Comparison of ENCODE assay signal across 22 mouse cellular contexts in the genomic region with DNA sequence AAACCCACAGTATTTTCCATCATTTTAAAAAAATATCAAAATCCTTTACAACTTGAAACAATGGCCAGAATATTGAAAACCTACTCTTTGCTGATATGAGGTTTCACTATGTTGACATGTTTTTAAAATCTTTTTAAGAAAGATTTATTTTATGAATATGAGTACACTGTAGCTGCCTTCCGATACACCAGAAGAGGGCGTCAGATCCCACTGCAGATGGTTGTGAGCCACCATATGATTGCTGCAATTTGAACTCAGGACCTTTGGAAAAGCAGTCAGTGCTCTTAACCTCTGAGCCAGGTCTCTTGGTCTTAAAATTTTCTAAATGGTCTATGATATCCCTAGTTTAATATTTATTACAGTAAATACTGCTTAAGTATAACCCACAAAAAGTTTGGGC. TPM values are rescaled to one million over a fixed set of nuclear protein-coding genes. Genes with fewer than 3 reads are reported as not detected.
DNase-seq lines count a peak whose midpoint lies in the region; ATAC-seq and TF ChIP-seq lines count a peak whose summit lies in the region.
"Had no signal": no experiment of that assay in that cellular context is flagged by ENCODE, and none has a peak within 500 bp of the region (broad histone marks: within the 10 kb centered on the region; RNA-seq: fewer than 3 reads in every experiment).

No protein-coding gene starts in this region.

- no peak overlapping the region for H3K4me2 ChIP-seq in liver, postnatal 0 days (ENCODE audit: low read depth, low read length)
- H3K4me2 ChIP-seq in stomach, postnatal 0 days (replicated peaks; ENCODE audit: low read depth): no peak overlapping the region
- H3K4me2 ChIP-seq: embryonic facial prominence, embryonic 15.5 days; heart, embryonic 11.5 days; lung, embryonic 14.5 days; midbrain, embryonic 15.5 days; neural tube, embryonic 15.5 days had no signal

- peaks cover 21% of the 10 kb centered on the region for H3K36me3 ChIP-seq in kidney, adult 2 months (ENCODE audit: control insufficient read depth, insufficient read depth, low read length)
- H3K36me3 ChIP-seq in liver, postnatal 0 days (replicated peaks; ENCODE audit: insufficient read depth, low read length): peaks cover 83% of the 10 kb centered on the region
- H3K36me3 ChIP-seq in stomach, postnatal 0 days (ENCODE audit: control insufficient read depth, insufficient read depth, low read length): peaks cover 12% of the 10 kb centered on the region

- TF ChIP-seq CTCF in kidney, adult 2 months (conservative IDR thresholded peaks at IDR 0.05; ENCODE audit: insufficient read depth, insufficient read length, low read depth, low read length): 0 out of 2 replicates have a peak, but pooled peaks have one; percentile 18
- TF ChIP-seq CTCF in liver, postnatal 0 days (IDR thresholded peaks at IDR 0.05; ENCODE audit: low read depth): peak; percentile 52
- TF ChIP-seq CTCF in bone marrow, adult 2 months (IDR thresholded peaks at IDR 0.05; ENCODE audit: control insufficient read depth, insufficient read depth, low read length): 0 out of 2 replicates have a peak, but pooled peaks have one; percentile 17
- TF ChIP-seq CTCF in stomach, postnatal 0 days (IDR thresholded peaks at IDR 0.05; ENCODE audit: low read depth): peak; percentile 40; the same call in 1 of the 2 replicates

- H3K4me1 ChIP-seq in kidney, adult 2 months (ENCODE audit: control insufficient read depth, insufficient read depth, low read length): no peaks in the 10 kb centered on the region
- no peaks in the 10 kb centered on the region for H3K4me1 ChIP-seq in liver, postnatal 0 days (ENCODE audit: insufficient read depth)
- H3K4me1 ChIP-seq in bone marrow, adult 2 months (ENCODE audit: control insufficient read depth, insufficient read depth, low read length): no peaks in the 10 kb centered on the region
- H3K4me1 ChIP-seq in stomach, postnatal 0 days (replicated peaks; ENCODE audit: control insufficient read depth, insufficient read depth): no peaks in the 10 kb centered on the region
- H3K4me1 ChIP-seq: embryonic facial prominence, embryonic 15.5 days; hindbrain, embryonic 10.5 days; midbrain, embryonic 15.5 days; neural tube, embryonic 15.5 days had no signal

- no peak for DNase-seq in kidney, adult 2 months
- DNase-seq in kidney, postnatal 14 days: no peak
- DNase-seq in liver, postnatal 0 days: no peak
- no peak for DNase-seq in liver
- DNase-seq in stomach, postnatal 0 days (ENCODE audit: low spot score): no peak
- no peak for DNase-seq in cerebellum, adult 11 months
- DNase-seq: adrenal gland, postnatal 14 days; cerebellum, adult 9-10 months; kidney, adult 11 months; layer of hippocampus, postnatal 36 days; lung, embryonic 14.5 days; right cerebral cortex, adult 18-20 months; right cerebral cortex, postnatal 4 days had no signal

- H3K27me3 ChIP-seq in kidney, adult 2 months (replicated peaks; ENCODE audit: control insufficient read depth, insufficient read depth, low read length): no peaks in the 10 kb centered on the region
- no peaks in the 10 kb centered on the region for H3K27me3 ChIP-seq in liver, postnatal 0 days (ENCODE audit: insufficient read depth, low read length)
- no peaks in the 10 kb centered on the region for H3K27me3 ChIP-seq in stomach, postnatal 0 days (ENCODE audit: control insufficient read depth, insufficient read depth, low read length)
- H3K27me3 ChIP-seq: embryonic facial prominence, embryonic 15.5 days; midbrain, embryonic 15.5 days; neural tube, embryonic 15.5 days had no signal

- WGBS in kidney, adult 2 months: 93% methylated on average over 2 of the region's 2 CpGs
- 88% methylated on average over 2 of the region's 2 CpGs for WGBS in liver, postnatal 0 days (ENCODE audit: insufficient replicate concordance)
- WGBS in bone marrow, adult 2 months: 85% methylated on average over 2 of the region's 2 CpGs
- WGBS in stomach, postnatal 0 days: 90% methylated on average over 2 of the region's 2 CpGs

- H3K4me3 ChIP-seq in kidney, adult 2 months (ENCODE audit: insufficient read depth, low read depth, low read length): no peak overlapping the region
- H3K4me3 ChIP-seq in liver, postnatal 0 days (ENCODE audit: low read depth, low read length): no peak overlapping the region
- H3K4me3 ChIP-seq in bone marrow, adult 2 months (replicated peaks; ENCODE audit: control insufficient read depth, low read depth, low read length): no peak overlapping the region
- no peak overlapping the region for H3K4me3 ChIP-seq in stomach, postnatal 0 days (ENCODE audit: low read depth, low read length)
- H3K4me3 ChIP-seq: embryonic facial prominence, embryonic 15.5 days; hindbrain, embryonic 10.5 days; midbrain, embryonic 15.5 days; neural tube, embryonic 15.5 days had no signal

- no peaks in the 10 kb centered on the region for H3K9me3 ChIP-seq in liver, postnatal 0 days (ENCODE audit: low read length)
- no peaks in the 10 kb centered on the region for H3K9me3 ChIP-seq in stomach, postnatal 0 days (ENCODE audit: control insufficient read depth, low read length)
- H3K9me3 ChIP-seq: embryonic facial prominence, embryonic 15.5 days; hindbrain, embryonic 10.5 days; midbrain, embryonic 15.5 days; neural tube, embryonic 15.5 days had no signal

- no peak overlapping the region for H3K27ac ChIP-seq in kidney, adult 2 months (ENCODE audit: insufficient read depth, low read depth, low read length)
- no peak overlapping the region for H3K27ac ChIP-seq in liver, postnatal 0 days (ENCODE audit: low read depth)
- no peak overlapping the region for H3K27ac ChIP-seq in bone marrow, adult 2 months (ENCODE audit: control insufficient read depth, insufficient read depth, low read depth, low read length, poor library complexity)
- H3K27ac ChIP-seq in stomach, postnatal 0 days (replicated peaks): no peak overlapping the region
- H3K27ac ChIP-seq: embryonic facial prominence, embryonic 15.5 days; hindbrain, embryonic 10.5 days; macrophage; midbrain, embryonic 15.5 days; neural tube, embryonic 15.5 days had no signal

- no peak for TF ChIP-seq EP300 in liver, postnatal 0 days (IDR thresholded peaks at IDR 0.05; ENCODE audit: low read depth)
- no peak for TF ChIP-seq EP300 in stomach, postnatal 0 days (optimal IDR thresholded peaks at IDR 0.05)

- no peak for TF ChIP-seq POLR2A in kidney, adult 2 months (IDR thresholded peaks at IDR 0.05; ENCODE audit: low read depth, low read length)
- TF ChIP-seq POLR2A in bone marrow, adult 2 months (IDR thresholded peaks at IDR 0.05; ENCODE audit: borderline replicate concordance, control insufficient read depth, low read depth, low read length): no peak

- no peak for ATAC-seq in liver, postnatal 0 days
- ATAC-seq in stomach, postnatal 0 days (ENCODE audit: low FRiP score, low TSS enrichment): no peak
- ATAC-seq: forebrain, embryonic 14.5 days; hindbrain, embryonic 16.5 days; midbrain, embryonic 15.5 days had no signal

- no peak overlapping the region for H3K9ac ChIP-seq in liver, postnatal 0 days (replicated peaks)
- H3K9ac ChIP-seq in stomach, postnatal 0 days (ENCODE audit: low read length): no peak overlapping the region
- H3K9ac ChIP-seq: embryonic facial prominence, embryonic 15.5 days; lung, embryonic 14.5 days; midbrain, embryonic 15.5 days; neural tube, embryonic 15.5 days had no signal

RNA-seq across cellular contexts. Expression of a gene that starts 10.5 kb away (rescaled TPM):
- polyA plus RNA-seq in kidney, adult 2 months (2012; rRNA removed): 60.4 and 63.4 TPM in 2 replicates
- 86.1 and 91.1 TPM in 2 replicates for polyA plus RNA-seq in liver, postnatal 0 days (2015; fragmentation: Nextera tagmentation; extraction: Ambion mirVana)
- 144 and 158 TPM in 2 replicates for polyA plus RNA-seq in bone marrow, adult 2 months (2011; ENCODE audit: insufficient read depth, insufficient read length, low replicate concordance, missing spikeins)
- polyA plus RNA-seq in stomach, postnatal 0 days (2015; fragmentation: Nextera tagmentation; extraction: Ambion mirVana): 10.7 and 12.3 TPM in 2 replicates

RNA-seq across cellular contexts. Expression of a gene that starts 20.0 kb away (rescaled TPM):
- polyA plus RNA-seq in kidney, adult 2 months (2012; rRNA removed): 9.3 and 10.3 TPM in 2 replicates
- 7.4 and 8.4 TPM in 2 replicates for polyA plus RNA-seq in liver, postnatal 0 days (2015; fragmentation: Nextera tagmentation; extraction: Ambion mirVana)
- polyA plus RNA-seq in bone marrow, adult 2 months (2011; ENCODE audit: insufficient read depth, insufficient read length, low replicate concordance, missing spikeins): 39.1 and 41.7 TPM in 2 replicates
- 9.0 and 10.3 TPM in 2 replicates for polyA plus RNA-seq in stomach, postnatal 0 days (2015; fragmentation: Nextera tagmentation; extraction: Ambion mirVana)

RNA-seq across cellular contexts. Expression of a gene that starts 31.3 kb away (rescaled TPM):
- polyA plus RNA-seq in kidney, adult 2 months (2012; rRNA removed): 36.6 and 48.6 TPM in 2 replicates
- 44.7 and 56.3 TPM in 2 replicates for polyA plus RNA-seq in liver, postnatal 0 days (2015; fragmentation: Nextera tagmentation; extraction: Ambion mirVana)
- 67.9 and 113 TPM in 2 replicates for polyA plus RNA-seq in bone marrow, adult 2 months (2011; ENCODE audit: insufficient read depth, insufficient read length, low replicate concordance, missing spikeins)
- polyA plus RNA-seq in stomach, postnatal 0 days (2015; fragmentation: Nextera tagmentation; extraction: Ambion mirVana): 40.6 and 44.5 TPM in 2 replicates

RNA-seq across cellular contexts. Expression of a gene that starts 40.6 kb away (rescaled TPM):
- polyA plus RNA-seq in kidney, adult 2 months (2012; rRNA removed): 36.4 and 48.0 TPM in 2 replicates
- 1.7 and 1.8 TPM in 2 replicates for polyA plus RNA-seq in liver, postnatal 0 days (2015; fragmentation: Nextera tagmentation; extraction: Ambion mirVana)
- polyA plus RNA-seq in bone marrow, adult 2 months (2011; ENCODE audit: insufficient read depth, insufficient read length, low replicate concordance, missing spikeins): 4.3 and 8.1 TPM in 2 replicates
- 5.7 and 7.3 TPM in 2 replicates for polyA plus RNA-seq in stomach, postnatal 0 days (2015; fragmentation: Nextera tagmentation; extraction: Ambion mirVana)

RNA-seq across cellular contexts. Expression of a gene that starts 40.8 kb away (rescaled TPM):
- 1.7 and 2.3 TPM in 2 replicates for polyA plus RNA-seq in kidney, adult 2 months (2012; rRNA removed)
- polyA plus RNA-seq in liver, postnatal 0 days (2015; fragmentation: Nextera tagmentation; extraction: Ambion mirVana): 1.3 and 1.4 TPM in 2 replicates
- 2.7 and 2.9 TPM in 2 replicates for polyA plus RNA-seq in bone marrow, adult 2 months (2011; ENCODE audit: insufficient read depth, insufficient read length, low replicate concordance, missing spikeins)
- 1.8 and 2.4 TPM in 2 replicates for polyA plus RNA-seq in stomach, postnatal 0 days (2015; fragmentation: Nextera tagmentation; extraction: Ambion mirVana)
